In the genomic region with DNA sequence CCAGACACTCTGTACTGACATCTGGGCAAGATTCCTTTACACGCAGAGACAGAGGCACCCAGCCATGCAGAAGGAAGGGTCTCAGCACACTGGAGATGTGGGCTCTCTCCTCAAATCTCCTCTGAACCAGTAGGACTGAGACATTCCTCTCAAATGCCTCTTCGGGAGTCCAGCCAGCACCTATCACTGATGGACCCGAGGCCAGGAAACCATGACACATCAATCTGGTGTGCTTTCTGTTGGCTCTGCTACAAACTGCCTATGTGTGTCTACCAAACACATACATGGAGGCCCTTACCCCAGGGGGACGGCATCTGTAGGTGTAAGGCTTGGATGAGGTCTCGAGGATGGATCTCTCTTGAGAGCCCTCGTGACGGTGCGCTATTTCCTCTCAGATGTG, we compare ENCODE assay signal across 15 mouse cellular contexts. TPM values are rescaled to one million over a fixed set of nuclear protein-coding genes. Genes with fewer than 3 reads are reported as not detected.
"Had no signal": no experiment of that assay in that cellular context is flagged by ENCODE, and none has a peak within 500 bp of the region (broad histone marks: within the 10 kb centered on the region; RNA-seq: fewer than 3 reads in every experiment).

No protein-coding gene starts in this region.

- ATAC-seq: liver, postnatal 0 days; lung, postnatal 0 days had no signal

- H3K4me3 ChIP-seq: limb, embryonic 12.5 days; limb, embryonic 15.5 days had no signal

- H3K4me2 ChIP-seq: limb, embryonic 12.5 days; limb, embryonic 15.5 days; liver, embryonic 11.5 days; lung, embryonic 14.5 days had no signal

- H3K27me3 ChIP-seq: limb, embryonic 12.5 days; limb, embryonic 15.5 days had no signal

- DNase-seq: kidney, postnatal 25 days; left cerebral cortex, postnatal 4 days; liver, postnatal 0 days; lung, embryonic 14.5 days; midbrain, embryonic 14.5 days; thymus, adult 18-20 months; thymus, postnatal 4 days had no signal

- H3K4me1 ChIP-seq: limb, embryonic 12.5 days had no signal

- H3K36me3 ChIP-seq: limb, embryonic 12.5 days had no signal

- H3K9me3 ChIP-seq: limb, embryonic 12.5 days; limb, embryonic 15.5 days had no signal

- H3K9ac ChIP-seq: limb, embryonic 12.5 days; limb, embryonic 15.5 days; liver, embryonic 14.5 days; liver, postnatal 0 days; lung, embryonic 14.5 days had no signal

- H3K27ac ChIP-seq: kidney, postnatal 0 days; limb, embryonic 12.5 days; limb, embryonic 15.5 days; liver, embryonic 14.5 days; macrophage had no signal

RNA-seq across cellular contexts. Expression of gene Chga, which starts 32.3 kb away (rescaled TPM):
- total RNA-seq: megakaryocyte, adult 5-6 weeks had no signal
- polyA plus RNA-seq: macrophage had no signal
